Mouse (Mus musculus) telencephalon, adult 2 months (tissue): ENCODE results near the gene Adamtsl5.

Source experiments
- DNase-seq: peaks from one replicate; pipeline ENCODE4 v3.0.0-alpha.2; 2011; ENCODE audit warnings: low read depth, low spot score

The Adamtsl5 gene

DNA sequence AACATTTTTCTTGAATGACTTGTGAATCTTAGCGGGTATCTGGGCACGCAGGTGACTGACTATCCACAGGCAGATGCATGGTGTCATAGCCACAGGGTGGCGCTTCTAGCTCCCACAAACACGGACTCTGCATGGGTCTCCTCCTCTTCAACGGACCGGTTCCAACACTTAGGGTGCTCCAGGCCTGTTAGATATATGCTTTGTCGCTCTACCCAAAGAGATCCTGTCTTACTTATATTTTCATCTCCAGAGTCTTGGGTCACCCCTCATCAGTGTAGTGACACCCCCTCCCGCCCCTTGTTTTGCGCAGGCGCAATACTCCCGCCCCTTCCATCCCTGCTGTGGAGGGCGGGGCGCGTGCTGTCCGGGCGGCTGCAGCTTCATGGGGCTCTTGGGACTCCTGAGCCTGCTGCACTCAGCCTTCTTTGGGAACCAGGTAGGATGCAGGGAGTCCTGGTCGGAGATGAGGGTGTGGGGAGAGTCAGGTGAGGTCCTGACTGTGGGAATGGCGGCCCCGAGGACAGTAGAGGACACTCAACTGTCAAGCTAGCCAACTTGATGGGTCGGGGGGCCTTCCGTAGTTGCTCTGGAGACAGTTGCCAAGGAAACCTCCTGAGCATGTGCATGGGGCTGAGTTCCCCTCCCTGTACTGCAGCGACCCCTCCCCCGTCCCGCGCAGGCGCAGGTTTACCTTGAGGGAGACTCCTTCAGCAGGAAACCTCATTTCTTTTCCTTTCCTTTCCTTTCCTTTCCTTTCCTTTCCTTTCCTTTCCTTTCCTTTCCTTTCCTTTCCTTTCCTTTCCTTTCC, 52.4 kb downstream of the Adamtsl5 start, which contains the start of gene Apc2:
Gene Apc2, plus strand, starts transcription at position 360 of the 808 bp plus-strand sequence.
- DNase-seq: peak; percentile 64

DNA sequence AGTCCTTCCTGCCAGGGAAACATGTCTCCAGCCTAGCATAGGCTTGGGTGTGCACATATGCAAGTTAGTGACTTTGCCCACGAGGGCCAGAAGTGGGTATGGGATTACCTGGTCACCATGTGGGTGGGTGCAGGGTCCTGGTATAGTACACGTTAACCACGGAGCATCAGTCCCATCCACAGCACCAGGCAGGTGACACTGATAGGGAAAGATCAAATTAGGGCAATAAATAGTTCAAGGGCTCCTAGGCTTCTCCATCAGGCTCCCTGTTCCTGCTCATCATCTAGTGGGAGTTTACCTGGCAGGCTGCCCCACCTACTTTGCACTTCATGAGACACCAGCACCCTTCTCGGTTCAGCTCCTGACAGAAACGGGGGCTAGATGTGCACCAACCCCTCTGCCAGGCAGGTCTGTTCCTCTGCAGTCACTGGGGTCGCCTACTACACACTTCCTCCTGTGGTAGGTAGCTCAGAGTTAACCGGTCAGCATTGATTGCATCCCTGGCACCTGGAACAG, 53.4 kb downstream of the Adamtsl5 start:
- no peak for DNase-seq

DNA sequence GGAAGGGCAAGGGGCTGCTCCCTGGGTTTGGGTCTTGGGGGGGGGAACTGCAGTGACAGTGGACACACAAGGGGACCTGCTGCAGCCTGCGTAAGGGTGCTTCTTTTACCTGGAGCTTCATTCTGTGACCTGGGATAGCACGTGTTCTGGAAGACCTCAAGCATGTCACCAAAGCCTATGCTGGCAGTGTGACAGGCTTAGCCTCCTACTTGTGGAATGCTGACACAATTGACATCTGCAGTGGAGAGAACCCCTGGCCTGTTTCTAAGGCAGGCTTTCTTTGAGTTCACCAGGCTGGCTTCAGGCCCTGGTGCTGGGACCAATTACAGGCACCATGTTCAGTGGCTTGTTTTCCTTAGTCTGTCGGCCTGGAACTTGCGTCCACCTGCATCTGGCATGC, 53.9 kb downstream of the Adamtsl5 start:
- no peak for DNase-seq

DNA sequence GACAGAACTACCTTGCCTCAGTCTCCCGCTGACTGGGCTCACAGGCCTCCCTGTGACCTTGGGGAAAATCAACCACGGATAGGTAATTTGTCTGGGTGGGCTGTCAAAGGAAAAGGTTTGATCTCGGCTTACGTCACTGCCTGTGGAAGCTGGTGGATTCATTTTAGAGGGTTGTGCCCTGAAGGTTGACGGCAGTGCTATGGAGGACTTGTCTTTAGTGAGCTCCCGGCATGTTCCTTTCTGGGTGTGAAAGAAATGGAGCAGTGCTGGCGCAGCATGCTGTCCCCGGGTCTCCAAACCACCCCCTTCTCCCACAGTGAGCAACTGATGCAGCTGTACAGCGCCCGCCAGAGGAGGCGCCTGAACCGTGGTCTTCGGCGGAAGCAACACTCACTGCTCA, 54.9 kb downstream of the Adamtsl5 start:
- no peak for DNase-seq

DNA sequence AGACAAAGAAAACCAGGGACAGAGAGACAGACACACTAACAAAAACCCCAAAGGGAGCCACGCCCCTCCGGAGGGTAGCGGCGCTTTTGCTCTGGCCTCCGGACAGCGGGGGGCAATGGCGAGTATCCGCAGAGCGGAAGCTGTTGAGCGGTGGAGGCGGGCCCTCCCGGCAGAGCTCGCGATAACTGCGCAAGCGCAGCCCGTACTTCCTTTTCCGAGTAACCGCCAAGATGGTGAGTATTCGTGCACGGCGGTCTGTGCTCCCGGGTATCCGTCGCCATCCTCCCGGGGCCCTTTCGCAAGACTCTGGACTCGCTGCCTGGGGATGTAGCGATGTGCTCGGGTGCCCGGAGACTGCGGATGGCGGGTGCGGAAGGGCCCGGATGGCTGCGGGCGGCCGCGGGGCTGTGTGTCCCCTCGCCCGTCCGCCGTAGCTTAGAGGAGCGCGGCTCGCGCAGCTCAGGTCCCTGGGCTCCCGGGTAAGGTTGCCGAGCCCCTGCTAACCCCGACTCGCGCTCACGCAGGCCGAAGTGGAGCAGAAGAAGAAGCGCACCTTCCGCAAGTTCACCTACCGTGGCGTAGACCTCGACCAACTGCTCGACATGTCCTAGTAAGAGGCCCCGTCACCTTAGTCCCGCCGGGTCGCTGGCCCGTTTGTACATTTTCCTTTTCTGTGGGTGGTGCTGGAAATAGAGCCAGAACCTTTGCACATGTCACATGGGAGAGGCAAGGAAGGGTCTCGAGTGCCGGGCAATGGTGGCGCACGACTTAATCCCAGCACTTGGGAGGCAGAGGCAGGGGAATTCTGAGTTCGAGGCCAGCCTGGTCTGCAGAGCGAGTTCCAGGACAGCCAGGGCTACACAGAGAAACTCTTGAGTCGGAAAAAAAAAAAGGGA, 55.7 kb downstream of the Adamtsl5 start, which contains the start of gene Rps15:
Gene Rps15, plus strand, starts transcription at position 203 of the 896 bp plus-strand sequence.
- peak; percentile 91 for DNase-seq
